Mouse (Mus musculus) forebrain, embryonic 13.5 days (tissue): ENCODE measurements at regions not wholly inside any gene's neighbourhood (a gene's known extent, or its start where the extent isn't known, plus 50 kb on each side); places are given as distances from the start of the nearest gene placed in this dataset.

ENCODE experiments used
- ATAC-seq: fragments of 200-750 bp; cut with Nextera tagmentation; 2 replicates; pipeline ENCODE4 v1.8.0; 2017
- H3K27ac ChIP-seq: fragments of 300-500 bp; sonication (generic); 2 replicates; pipeline ENCODE4 v1.5.1; 2015; ENCODE audit warnings: inconsistent platforms, mild to moderate bottlenecking, moderate library complexity
- H3K27me3 ChIP-seq: fragments of 300-500 bp; sonication (generic); 2 replicates; pipeline ENCODE4 v1.6.1; 2015; ENCODE audit warnings: mild to moderate bottlenecking, inconsistent platforms
- H3K36me3 ChIP-seq: fragments of 300-500 bp; sonication (generic); 2 replicates; pipeline ENCODE4 v1.6.1; 2015; ENCODE audit warnings: mild to moderate bottlenecking, inconsistent platforms; ENCODE audit not compliant: poor library complexity, severe bottlenecking
- H3K4me1 ChIP-seq: fragments of 300-500 bp; sonication (generic); 2 replicates; pipeline ENCODE4 v1.6.1; 2015; ENCODE audit warnings: inconsistent platforms
- H3K4me2 ChIP-seq: fragments of 300-500 bp; sonication (generic); 2 replicates; pipeline ENCODE4 v1.6.1; 2015; ENCODE audit warnings: inconsistent platforms, mild to moderate bottlenecking, moderate library complexity
- H3K4me3 ChIP-seq: fragments of 300-500 bp; sonication (generic); 2 replicates; pipeline ENCODE4 v1.5.1; 2015; ENCODE audit warnings: mild to moderate bottlenecking, inconsistent platforms
- H3K9ac ChIP-seq: fragments of 300-500 bp; sonication (generic); 2 replicates; pipeline ENCODE4 v1.6.1; 2015; ENCODE audit warnings: mild to moderate bottlenecking, inconsistent platforms
- H3K9me3 ChIP-seq: fragments of 300-500 bp; sonication (generic); replicated peaks from 2 replicates; pipeline ENCODE4 v1.6.1; 2016; ENCODE audit warnings: inconsistent platforms
- WGBS: fragments of 180-500 bp; shearing (Covaris S2); methylation state at CpG from one replicate; pipeline ENCODE4 v1.1.7; 2015; 5-methylcytosine and 5-hydroxymethylcytosine counted together

GRCm38 (mm10) chr3:136491683-136492082 is 165.8 kb upstream of the Bank1 start:
- H3K36me3 ChIP-seq = no peaks in the 10 kb centered on the region
- H3K9me3 ChIP-seq = no peaks in the 10 kb centered on the region
- H3K27ac ChIP-seq = no peak overlapping the region
- H3K4me2 ChIP-seq = no peak overlapping the region
- 86% methylated on average over 2 of the region's 2 CpGs for WGBS
- no peak for ATAC-seq
- no peaks in the 10 kb centered on the region for H3K27me3 ChIP-seq
- no peak overlapping the region for H3K4me3 ChIP-seq
- no peak overlapping the region for H3K9ac ChIP-seq
- H3K4me1 ChIP-seq = no peaks in the 10 kb centered on the region

GRCm38 (mm10) chr3:136471693-136472092 is 145.8 kb upstream of the Bank1 start:
- Histone ChIP-seq H3K9me3 (no peaks in the 10 kb centered on the region), H3K4me3 (no peak overlapping the region), H3K27me3 (no peaks in the 10 kb centered on the region), H3K27ac (no peak overlapping the region), H3K4me2 (no peak overlapping the region), H3K9ac (no peak overlapping the region), H3K4me1 (no peaks in the 10 kb centered on the region), H3K36me3 (no peaks in the 10 kb centered on the region)
- whole genome bisulfite sequencing = 96% methylated on average over 3 of the region's 3 CpGs
- ATAC-seq = no peak

GRCm38 (mm10) chr3:136462747-136463146 is 136.9 kb upstream of the Bank1 start:
- H3K36me3 ChIP-seq = no peaks in the 10 kb centered on the region
- no peak overlapping the region for H3K27ac ChIP-seq
- H3K4me3 ChIP-seq = no peak overlapping the region
- no peaks in the 10 kb centered on the region for H3K27me3 ChIP-seq
- no peaks in the 10 kb centered on the region for H3K4me1 ChIP-seq
- WGBS = 88% methylated on average over 3 of the region's 3 CpGs
- no peak overlapping the region for H3K9ac ChIP-seq
- no peak for ATAC-seq
- H3K9me3 ChIP-seq = no peaks in the 10 kb centered on the region
- no peak overlapping the region for H3K4me2 ChIP-seq

- Histone ChIP-seq H3K36me3 (no peaks in the 10 kb centered on the region), H3K9me3 (no peaks in the 10 kb centered on the region), H3K4me3 (no peak overlapping the region), H3K9ac (no peak overlapping the region), H3K27ac (no peak overlapping the region), H3K4me2 (no peak overlapping the region), H3K4me1 (peaks cover 10% of the 10 kb centered on the region), H3K27me3 (no peaks in the 10 kb centered on the region)
- peak; percentile 90 for ATAC-seq
- 48% methylated on average over 10 of the region's 10 CpGs for WGBS
Measured at GRCm38 (mm10) chr3:136456471-136457117, 130.7 kb upstream of the Bank1 start.

- Histone ChIP-seq H3K4me1 (peaks cover 10% of the 10 kb centered on the region), H3K27me3 (no peaks in the 10 kb centered on the region), H3K9ac (no peak overlapping the region), H3K4me2 (no peak overlapping the region), H3K27ac (no peak overlapping the region), H3K4me3 (no peak overlapping the region), H3K9me3 (no peaks in the 10 kb centered on the region), H3K36me3 (no peaks in the 10 kb centered on the region)
- WGBS = 62% methylated on average over 7 of the region's 7 CpGs
- ATAC-seq = peak; percentile 42; the same call in 1 of the 2 replicates
Measured at GRCm38 (mm10) chr3:136455651-136456470, 130.0 kb upstream of the Bank1 start.

GRCm38 (mm10) chr3:136454967-136455366 is 129.1 kb upstream of the Bank1 start:
- Histone ChIP-seq H3K4me2 (no peak overlapping the region), H3K4me1 (peaks cover 10% of the 10 kb centered on the region), H3K9ac (no peak overlapping the region), H3K4me3 (no peak overlapping the region), H3K36me3 (no peaks in the 10 kb centered on the region), H3K27me3 (no peaks in the 10 kb centered on the region), H3K9me3 (no peaks in the 10 kb centered on the region), H3K27ac (no peak overlapping the region)
- no peak for ATAC-seq
- WGBS = 87% methylated on average over 3 of the region's 3 CpGs

GRCm38 (mm10) chr3:136450986-136451774 is 125.3 kb upstream of the Bank1 start:
- Histone ChIP-seq H3K4me2 (no peak overlapping the region), H3K27me3 (no peaks in the 10 kb centered on the region), H3K9me3 (no peaks in the 10 kb centered on the region), H3K4me1 (peaks cover 6% of the 10 kb centered on the region), H3K27ac (no peak overlapping the region), H3K36me3 (no peaks in the 10 kb centered on the region), H3K9ac (no peak overlapping the region), H3K4me3 (no peak overlapping the region)
- 77% methylated on average over 9 of the region's 9 CpGs for whole genome bisulfite sequencing
- no peak for ATAC-seq

- no peak overlapping the region for H3K4me2 ChIP-seq
- no peak overlapping the region for H3K9ac ChIP-seq
- no peak overlapping the region for H3K27ac ChIP-seq
- H3K4me3 ChIP-seq = no peak overlapping the region
- no peak for ATAC-seq
- H3K9me3 ChIP-seq = no peaks in the 10 kb centered on the region
- no peaks in the 10 kb centered on the region for H3K27me3 ChIP-seq
- WGBS = 93% methylated on average over 2 of the region's 2 CpGs
- H3K4me1 ChIP-seq = no peaks in the 10 kb centered on the region
- no peaks in the 10 kb centered on the region for H3K36me3 ChIP-seq
Measured at GRCm38 (mm10) chr3:136450361-136450895, 124.6 kb upstream of the Bank1 start.

- no peaks in the 10 kb centered on the region for H3K9me3 ChIP-seq
- whole genome bisulfite sequencing = 56% methylated on average over 4 of the region's 4 CpGs
Measured at GRCm38 (mm10) chr3:136449364-136449763, 123.5 kb upstream of the Bank1 start.

GRCm38 (mm10) chr3:136444598-136444997 is 118.7 kb upstream of the Bank1 start:
- Histone ChIP-seq H3K36me3 (no peaks in the 10 kb centered on the region), H3K9ac (no peak overlapping the region), H3K9me3 (no peaks in the 10 kb centered on the region), H3K4me1 (no peaks in the 10 kb centered on the region), H3K4me2 (no peak overlapping the region), H3K27ac (no peak overlapping the region), H3K27me3 (no peaks in the 10 kb centered on the region), H3K4me3 (no peak overlapping the region)
- WGBS = 79% methylated on average over 2 of the region's 2 CpGs
- no peak for ATAC-seq

More at GRCm38 (mm10) chr3:136449364-136449763, 123.5 kb upstream of the Bank1 start:
- H3K27ac ChIP-seq = no peak overlapping the region
- no peak overlapping the region for H3K4me2 ChIP-seq
- no peaks in the 10 kb centered on the region for H3K27me3 ChIP-seq
- peak; percentile 59; the same call in 1 of the 2 replicates for ATAC-seq
- H3K4me1 ChIP-seq = no peaks in the 10 kb centered on the region
- no peak overlapping the region for H3K4me3 ChIP-seq
- H3K36me3 ChIP-seq = no peaks in the 10 kb centered on the region
- H3K9ac ChIP-seq = no peak overlapping the region

- 85% methylated on average over 2 of the region's 2 CpGs for WGBS
- no peaks in the 10 kb centered on the region for H3K36me3 ChIP-seq
- no peak overlapping the region for H3K27ac ChIP-seq
- H3K27me3 ChIP-seq = no peaks in the 10 kb centered on the region
- no peak overlapping the region for H3K9ac ChIP-seq
- no peak overlapping the region for H3K4me2 ChIP-seq
- no peak for ATAC-seq
- no peak overlapping the region for H3K4me3 ChIP-seq
- no peaks in the 10 kb centered on the region for H3K9me3 ChIP-seq
- H3K4me1 ChIP-seq = no peaks in the 10 kb centered on the region
Measured at GRCm38 (mm10) chr3:136442099-136442498, 116.2 kb upstream of the Bank1 start.
